Mouse (Mus musculus) heart, embryonic 13.5 days (tissue): Measurements from ENCODE around the gene Fbf1. TPM values are rescaled to one million over a fixed set of nuclear protein-coding genes. Genes with fewer than 3 reads are reported as not detected.
A peak's percentile ranks its signal among the peaks of the same experiment; 100 is the strongest.

Experiments
- ATAC-seq: fragments of 200-750 bp; cut with Nextera tagmentation; 2 replicates; pipeline ENCODE4 v1.8.0; 2017; ENCODE audit warnings: moderate TSS enrichment; ENCODE audit not compliant: insufficient number of reproducible peaks, low FRiP score, low TSS enrichment; ENCODE audit errors: extremely low read depth
- H3K27ac ChIP-seq: fragments of 300-500 bp; sonication (generic); replicated peaks from 2 replicates; pipeline ENCODE4 v1.5.1; 2015; ENCODE audit warnings: moderate library complexity, mild to moderate bottlenecking, inconsistent platforms
- H3K27me3 ChIP-seq: fragments of 300-500 bp; sonication (generic); replicated peaks from 2 replicates; pipeline ENCODE4 v1.6.1; 2015; ENCODE audit warnings: mild to moderate bottlenecking, inconsistent platforms
- H3K36me3 ChIP-seq: fragments of 300-500 bp; sonication (generic); 2 replicates; pipeline ENCODE4 v1.6.1; 2015; ENCODE audit warnings: mild to moderate bottlenecking, inconsistent platforms
- H3K4me1 ChIP-seq: fragments of 300-500 bp; sonication (generic); 2 replicates; pipeline ENCODE4 v1.6.1; 2015; ENCODE audit warnings: inconsistent platforms
- H3K4me2 ChIP-seq: fragments of 300-500 bp; sonication (generic); 2 replicates; pipeline ENCODE4 v1.6.1; 2015; ENCODE audit warnings: inconsistent platforms, mild to moderate bottlenecking, moderate library complexity
- H3K4me3 ChIP-seq: fragments of 300-500 bp; sonication (generic); 2 replicates; pipeline ENCODE4 v1.5.1; 2015; ENCODE audit warnings: moderate library complexity, mild to moderate bottlenecking, inconsistent platforms
- H3K9ac ChIP-seq: fragments of 300-500 bp; sonication (generic); 2 replicates; pipeline ENCODE4 v1.6.1; 2015; ENCODE audit warnings: inconsistent platforms, mild to moderate bottlenecking, moderate library complexity
- H3K9me3 ChIP-seq: fragments of 300-500 bp; sonication (generic); 2 replicates; pipeline ENCODE4 v1.6.1; 2016; ENCODE audit warnings: inconsistent platforms
- WGBS: fragments of 180-500 bp; shearing (Covaris S2); methylation state at CpG from one replicate; pipeline ENCODE4 v1.1.7; 2015; ENCODE audit warnings: mixed read lengths; 5-methylcytosine and 5-hydroxymethylcytosine counted together
- polyA plus RNA-seq: library from polyadenylated mRNA; unstranded; fragments of >200 nt; fragmentation: Nextera tagmentation; extraction: Ambion mirVana; gene quantifications from 2 replicates; pipeline ENCODE4 v1.2.1, GENCODE M21; 2015

Gene Fbf1
- polyA plus RNA-seq, 1 experiment from 2014 or later, result 24.4 TPM

GRCm38 (mm10) chr11:116149341-116149740 lies 18.6 kb downstream of the Fbf1 start:
- 0 out of 2 replicates have a peak overlapping the region, but pooled peaks have one; percentile 25 for H3K9ac ChIP-seq
- H3K4me2 ChIP-seq, result no peak overlapping the region
- ATAC-seq, result no peak
- H3K9me3 ChIP-seq, result no peaks in the 10 kb centered on the region
- no peak overlapping the region for H3K27ac ChIP-seq
- WGBS, result 79% methylated on average over 6 of the region's 6 CpGs
- 0 out of 2 replicates have a peak, but pooled peaks cover 11% of the 10 kb centered on the region for H3K4me1 ChIP-seq
- no peaks in the 10 kb centered on the region for H3K27me3 ChIP-seq
- H3K4me3 ChIP-seq, result no peak overlapping the region
- peaks cover 100% of the 10 kb centered on the region for H3K36me3 ChIP-seq

GRCm38 (mm10) chr11:116148761-116149221 lies 19.2 kb downstream of the Fbf1 start:
- H3K27ac ChIP-seq, result no peak overlapping the region
- no peak overlapping the region for H3K4me3 ChIP-seq
- H3K4me1 ChIP-seq, result 0 out of 2 replicates have a peak, but pooled peaks cover 11% of the 10 kb centered on the region
- no peak overlapping the region for H3K4me2 ChIP-seq
- no peaks in the 10 kb centered on the region for H3K27me3 ChIP-seq
- H3K9ac ChIP-seq, result peak overlapping the region; percentile 40; the same call in 1 of the 2 replicates
- peaks cover 100% of the 10 kb centered on the region for H3K36me3 ChIP-seq
- no peak for ATAC-seq
- 37% methylated on average over 20 of the region's 20 CpGs for WGBS
- no peaks in the 10 kb centered on the region for H3K9me3 ChIP-seq

- Histone ChIP-seq H3K4me3 (no peak overlapping the region), H3K27ac (no peak overlapping the region), H3K4me1 (0 out of 2 replicates have a peak, but pooled peaks cover 6% of the 10 kb centered on the region), H3K9me3 (no peaks in the 10 kb centered on the region), H3K4me2 (no peak overlapping the region), H3K9ac (no peak overlapping the region), H3K27me3 (no peaks in the 10 kb centered on the region), H3K36me3 (peaks cover 100% of the 10 kb centered on the region)
- no peak for ATAC-seq
- 78% methylated on average over 25 of the region's 25 CpGs for WGBS
These were observed 21.5 kb downstream of the Fbf1 start for GRCm38 (mm10) chr11:116146294-116146985.

GRCm38 (mm10) chr11:116145481-116146293 lies 22.3 kb downstream of the Fbf1 start:
- H3K27me3 ChIP-seq, result no peaks in the 10 kb centered on the region
- 73% methylated on average over 18 of the region's 18 CpGs for WGBS
- no peak overlapping the region for H3K4me3 ChIP-seq
- H3K4me1 ChIP-seq, result 0 out of 2 replicates have a peak, but pooled peaks cover 6% of the 10 kb centered on the region
- H3K9me3 ChIP-seq, result no peaks in the 10 kb centered on the region
- peaks cover 92% of the 10 kb centered on the region for H3K36me3 ChIP-seq
- no peak overlapping the region for H3K9ac ChIP-seq
- no peak for ATAC-seq
- no peak overlapping the region for H3K4me2 ChIP-seq
- no peak overlapping the region for H3K27ac ChIP-seq

- Histone ChIP-seq H3K36me3 (peaks cover 70% of the 10 kb centered on the region), H3K27me3 (no peaks in the 10 kb centered on the region), H3K4me1 (peaks cover 10% of the 10 kb centered on the region), H3K27ac (no peak overlapping the region), H3K9me3 (no peaks in the 10 kb centered on the region), H3K9ac (no peak overlapping the region), H3K4me2 (no peak overlapping the region), H3K4me3 (no peak overlapping the region)
- ATAC-seq, result no peak
- 85% methylated on average over 3 of the region's 3 CpGs for WGBS
These were observed 24.5 kb downstream of the Fbf1 start for GRCm38 (mm10) chr11:116143468-116143867.

- Histone ChIP-seq H3K27ac (peak overlapping the region; percentile 20), H3K4me3 (no peak overlapping the region), H3K9ac (0 out of 2 replicates have a peak overlapping the region, but pooled peaks have one; percentile 40), H3K4me2 (peak overlapping the region; percentile 14; the same call in 1 of the 2 replicates), H3K9me3 (no peaks in the 10 kb centered on the region), H3K36me3 (peaks cover 59% of the 10 kb centered on the region), H3K27me3 (no peaks in the 10 kb centered on the region), H3K4me1 (peaks cover 15% of the 10 kb centered on the region)
- peak; percentile 65 for ATAC-seq
- WGBS, result 57% methylated on average over 10 of the region's 10 CpGs
These were observed 25.6 kb downstream of the Fbf1 start for GRCm38 (mm10) chr11:116142211-116142991.

- Histone ChIP-seq H3K4me1 (peaks cover 17% of the 10 kb centered on the region), H3K9ac (peak within 1 kb of the TSS; percentile 95), H3K4me2 (peak within 1 kb of the TSS; percentile 89), H3K9me3 (no peaks in the 10 kb centered on the region), H3K27me3 (no peaks in the 10 kb centered on the region), H3K27ac (peak within 1 kb of the TSS; percentile 80), H3K4me3 (peak within 1 kb of the TSS; percentile 81), H3K36me3 (peaks cover 49% of the 10 kb centered on the region)
- peak; percentile 87 for ATAC-seq
- under 1% methylated on average over 60 of the region's 60 CpGs for WGBS
These were observed 29.4 kb downstream of the Fbf1 start, which contains the start of gene Mrpl38 for GRCm38 (mm10) chr11:116138468-116139138. Mrpl38 (minus strand) TSS chr11:116138868.

- H3K36me3 ChIP-seq, result peaks cover 49% of the 10 kb centered on the region
- H3K27me3 ChIP-seq, result no peaks in the 10 kb centered on the region
- peak overlapping the region; percentile 81 for H3K4me3 ChIP-seq
- H3K27ac ChIP-seq, result peak overlapping the region; percentile 80
- no peak for ATAC-seq
- peaks cover 17% of the 10 kb centered on the region for H3K4me1 ChIP-seq
- no peaks in the 10 kb centered on the region for H3K9me3 ChIP-seq
- H3K4me2 ChIP-seq, result peak overlapping the region; percentile 89
- under 1% methylated on average over 20 of the region's 20 CpGs for WGBS
- peak overlapping the region; percentile 95 for H3K9ac ChIP-seq
These were observed 29.9 kb downstream of the Fbf1 start for GRCm38 (mm10) chr11:116138096-116138467.

GRCm38 (mm10) chr11:116134171-116134570 lies 33.8 kb downstream of the Fbf1 start:
- Histone ChIP-seq H3K9ac (no peak overlapping the region), H3K4me3 (no peak overlapping the region), H3K36me3 (peaks cover 51% of the 10 kb centered on the region), H3K4me2 (no peak overlapping the region), H3K9me3 (no peaks in the 10 kb centered on the region), H3K27ac (no peak overlapping the region), H3K4me1 (peaks cover 34% of the 10 kb centered on the region), H3K27me3 (no peaks in the 10 kb centered on the region)
- WGBS, result 77% methylated on average over 10 of the region's 10 CpGs
- ATAC-seq, result no peak

- no peaks in the 10 kb centered on the region for H3K9me3 ChIP-seq
- peaks cover 32% of the 10 kb centered on the region for H3K4me1 ChIP-seq
- H3K4me2 ChIP-seq, result no peak overlapping the region
- WGBS, result 70% methylated on average over 5 of the region's 5 CpGs
- H3K4me3 ChIP-seq, result no peak overlapping the region
- peak overlapping the region; percentile 33; the same call in 1 of the 2 replicates for H3K9ac ChIP-seq
- ATAC-seq, result no peak
- H3K36me3 ChIP-seq, result peaks cover 51% of the 10 kb centered on the region
- no peak overlapping the region for H3K27ac ChIP-seq
- H3K27me3 ChIP-seq, result no peaks in the 10 kb centered on the region
These were observed 34.5 kb downstream of the Fbf1 start for GRCm38 (mm10) chr11:116133497-116133896.
